Mouse (Mus musculus) brain, embryonic 14.5 days (tissue): ENCODE data around the gene Gabrb1.

ENCODE experiments used
- CTCF ChIP-seq: fragments of 200-500 bp; IDR thresholded peaks from 2 replicates; pipeline ENCODE4 v1.5.1; 2012; ENCODE audit warnings: inconsistent platforms, mild to moderate bottlenecking, moderate library complexity, borderline replicate concordance; ENCODE audit not compliant: insufficient read depth, insufficient read length; ENCODE audit errors: extremely low read depth
- POLR2A ChIP-seq: fragments of 200-500 bp; IDR thresholded peaks from 2 replicates; pipeline ENCODE4 v1.6.1; 2012; ENCODE audit warnings: mild to moderate bottlenecking, inconsistent platforms, borderline replicate concordance; ENCODE audit not compliant: poor library complexity, insufficient read depth, insufficient read length, severe bottlenecking; ENCODE audit errors: extremely low read depth

GRCm38 (mm10) chr5:71781514-71782179 lies 123.7 kb downstream of the Gabrb1 start:
- TF ChIP-seq POLR2A (no peak), CTCF (no peak)
